Mouse (Mus musculus) midbrain, embryonic 11.5 days (tissue): ENCODE data around the gene Cnksr2. TPM values are rescaled to one million over a fixed set of nuclear protein-coding genes. Genes with fewer than 3 reads are reported as not detected.

Experiments used
- ATAC-seq: fragments of 200-750 bp; cut with Nextera tagmentation; 2 replicates; pipeline ENCODE4 v1.8.0; 2017; ENCODE audit warnings: moderate TSS enrichment, moderate library complexity; ENCODE audit not compliant: low FRiP score
- DNase-seq: peaks from one replicate; pipeline ENCODE4 v3.0.0; 2015; ENCODE audit warnings: low spot score; ENCODE audit errors: missing footprints
- H3K27ac ChIP-seq: fragments of 300-500 bp; sonication (generic); 2 replicates; pipeline ENCODE4 v1.5.1; 2014; ENCODE audit warnings: low read depth, low read length
- H3K27me3 ChIP-seq: fragments of 300-500 bp; sonication (generic); 2 replicates; pipeline ENCODE4 v1.6.1; 2014; ENCODE audit warnings: mild to moderate bottlenecking, low read length, moderate library complexity, mixed read lengths; ENCODE audit not compliant: control insufficient read depth, insufficient read depth
- H3K36me3 ChIP-seq: fragments of 300-500 bp; sonication (generic); 2 replicates; pipeline ENCODE4 v1.6.1; 2014; ENCODE audit warnings: mild to moderate bottlenecking, low read length, moderate library complexity, mixed read lengths; ENCODE audit not compliant: control insufficient read depth, insufficient read depth
- H3K4me1 ChIP-seq: fragments of 300-500 bp; sonication (generic); 2 replicates; pipeline ENCODE4 v1.6.1; 2014; ENCODE audit warnings: low read length; ENCODE audit not compliant: control insufficient read depth, insufficient read depth
- H3K4me2 ChIP-seq: fragments of 300-500 bp; sonication (generic); 2 replicates; pipeline ENCODE4 v1.6.1; 2014; ENCODE audit warnings: mild to moderate bottlenecking, moderate library complexity
- H3K4me3 ChIP-seq: fragments of 300-500 bp; sonication (generic); 2 replicates; pipeline ENCODE4 v1.5.1; 2014; ENCODE audit warnings: low read depth, low read length
- H3K9ac ChIP-seq: fragments of 300-500 bp; sonication (generic); 2 replicates; pipeline ENCODE4 v1.6.1; 2014; ENCODE audit warnings: low read length
- H3K9me3 ChIP-seq: fragments of 300-500 bp; sonication (generic); 2 replicates; pipeline ENCODE4 v1.6.1; 2016; ENCODE audit warnings: low read length; ENCODE audit not compliant: control insufficient read depth
- WGBS: fragments of 180-500 bp; shearing (Covaris S2); extraction: QIAGEN DNeasy Blood & Tissue Kit; methylation state at CpG from one replicate; pipeline ENCODE4 v1.1.7; 2014; 5-methylcytosine and 5-hydroxymethylcytosine counted together
- polyA plus RNA-seq: library from polyadenylated mRNA; unstranded; fragments of >200 nt; fragmentation: Nextera tagmentation; extraction: Ambion mirVana; gene quantifications from 2 replicates; pipeline ENCODE4 v1.2.1, GENCODE M21; 2014

Cnksr2 gene
- polyA plus RNA-seq, 1 experiment from 2014 or later = 3.9 TPM

DNA sequence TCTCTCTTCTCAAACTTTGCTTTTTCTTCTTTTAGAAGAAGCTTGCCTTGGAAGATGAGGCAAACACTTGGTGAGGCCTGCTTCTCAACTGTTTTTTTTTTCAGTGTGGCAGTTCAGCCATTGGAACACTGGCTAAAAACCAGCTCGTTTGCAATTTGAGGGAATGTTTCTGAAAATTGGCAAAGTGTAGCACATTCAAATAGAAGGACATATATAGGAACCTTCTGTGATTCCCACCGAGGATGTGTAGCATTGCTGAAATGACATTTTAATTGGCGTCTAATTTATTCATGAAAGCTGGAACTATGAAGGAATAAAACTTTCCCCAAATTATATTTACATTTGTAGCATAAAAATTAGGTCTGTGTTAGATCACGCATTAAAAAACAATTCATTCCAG is 213.1 kb downstream of the Cnksr2 start:
- no peak for ATAC-seq
- WGBS = 85% methylated on average over 4 of the region's 4 CpGs
- no peak overlapping the region for H3K27ac ChIP-seq
- H3K27me3 ChIP-seq = no peaks in the 10 kb centered on the region
- no peak overlapping the region for H3K4me3 ChIP-seq
- H3K9ac ChIP-seq = no peak overlapping the region
- no peaks in the 10 kb centered on the region for H3K4me1 ChIP-seq
- H3K36me3 ChIP-seq = no peaks in the 10 kb centered on the region
- no peak overlapping the region for H3K4me2 ChIP-seq
- no peaks in the 10 kb centered on the region for H3K9me3 ChIP-seq
- DNase-seq = no peak

DNA sequence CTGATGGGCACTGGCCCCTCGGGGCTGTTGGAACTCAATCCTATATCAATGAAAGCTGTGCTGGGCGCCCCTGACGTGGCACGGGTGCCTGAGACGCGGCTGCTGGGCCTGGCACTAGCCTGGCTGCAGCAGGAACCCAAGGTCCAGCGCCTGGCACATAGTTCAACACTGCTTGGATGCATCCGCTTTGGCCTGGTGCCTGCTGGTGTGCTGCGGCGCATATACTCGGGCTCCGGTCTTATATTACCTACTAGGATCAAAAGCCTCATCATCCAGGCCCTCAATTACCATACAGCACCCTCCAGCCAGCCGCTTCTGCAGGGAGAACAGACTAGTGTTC is 224.2 kb downstream of the Cnksr2 start:
- H3K27ac ChIP-seq = no peak overlapping the region
- 76% methylated on average over 13 of the region's 13 CpGs for WGBS
- no peaks in the 10 kb centered on the region; the same call in 1 of the 2 replicates for H3K27me3 ChIP-seq
- H3K4me1 ChIP-seq = peaks cover 5% of the 10 kb centered on the region; the same call in 1 of the 2 replicates
- ATAC-seq = no peak
- H3K9me3 ChIP-seq = no peaks in the 10 kb centered on the region
- H3K4me3 ChIP-seq = no peak overlapping the region
- DNase-seq = no peak
- no peak overlapping the region for H3K9ac ChIP-seq
- H3K4me2 ChIP-seq = no peak overlapping the region
- no peaks in the 10 kb centered on the region for H3K36me3 ChIP-seq

- peak within 1 kb of the TSS; percentile 51 for H3K4me2 ChIP-seq
- no peaks in the 10 kb centered on the region; the same call in 1 of the 2 replicates for H3K27me3 ChIP-seq
- peak within 1 kb of the TSS; percentile 16; the same call in 1 of the 2 replicates for H3K4me3 ChIP-seq
- peaks cover 5% of the 10 kb centered on the region; the same call in 1 of the 2 replicates for H3K4me1 ChIP-seq
- WGBS = 38% methylated on average over 28 of the region's 28 CpGs
- H3K9ac ChIP-seq = peak within 1 kb of the TSS; percentile 47; the same call in 1 of the 2 replicates
- H3K9me3 ChIP-seq = no peaks in the 10 kb centered on the region
- ATAC-seq = peak; percentile 28; the same call in 1 of the 2 replicates
- H3K36me3 ChIP-seq = no peaks in the 10 kb centered on the region
- H3K27ac ChIP-seq = no peak within 1 kb of the TSS
- peak; percentile 88 for DNase-seq
Observed at GRCm38 (mm10) chrX:157818207-157818920, 224.7 kb downstream of the Cnksr2 start, which contains the start of gene Klhl34. Klhl34 (plus strand) TSS chrX:157818435.

DNA sequence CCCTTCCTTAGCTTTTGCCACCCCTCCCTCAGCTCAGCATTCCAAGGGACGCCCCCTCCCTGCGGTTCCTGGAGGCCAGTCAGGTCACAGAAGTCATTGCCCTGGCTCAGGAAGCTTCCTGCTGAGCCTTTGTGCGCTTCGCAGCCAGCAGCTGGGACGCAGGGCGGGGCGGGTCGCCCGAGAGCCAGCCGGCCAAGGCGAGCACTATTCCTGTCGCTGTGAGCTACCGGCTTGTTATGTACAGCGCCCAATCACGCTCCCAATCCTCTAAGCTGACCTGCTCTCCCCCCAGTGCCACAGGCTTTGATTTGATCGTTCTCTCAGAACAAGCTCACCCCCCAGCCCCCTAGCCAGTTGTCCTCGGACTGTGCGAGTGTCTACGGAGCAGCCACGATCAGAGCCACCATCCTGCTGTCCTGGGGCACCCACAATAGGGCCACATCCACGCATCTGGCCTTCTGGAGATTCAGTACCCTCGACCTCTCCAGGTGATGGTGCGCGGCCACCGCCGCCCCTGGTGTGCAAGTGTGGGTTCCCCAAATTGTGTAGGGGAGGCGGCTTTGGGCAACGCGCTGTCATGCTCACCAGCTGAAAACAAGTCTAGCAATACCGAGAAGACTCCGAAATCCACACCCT is 225.4 kb downstream of the Cnksr2 start:
- no peaks in the 10 kb centered on the region; the same call in 1 of the 2 replicates for H3K27me3 ChIP-seq

DNA sequence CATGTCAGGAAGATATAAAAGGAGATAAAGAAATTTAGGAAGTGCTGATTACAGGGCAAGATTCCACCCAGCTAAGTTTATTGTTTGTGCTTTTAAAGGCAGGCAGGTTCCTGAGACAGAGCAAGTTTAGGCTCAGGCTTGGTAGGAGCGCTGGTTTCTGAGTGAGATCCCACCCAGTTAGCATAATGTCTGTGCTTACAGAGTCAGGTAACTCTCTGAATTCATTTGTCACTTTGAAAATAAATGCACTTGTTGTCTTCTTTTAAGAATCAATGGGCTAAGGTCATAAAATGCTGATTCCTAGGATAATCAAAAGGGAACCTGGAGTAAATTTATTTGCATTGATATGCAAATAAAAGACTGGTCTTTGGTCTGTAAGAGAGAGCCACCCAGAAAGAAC is 233.4 kb downstream of the Cnksr2 start:
- WGBS = 79% methylated on average over 1 of the region's 1 CpGs
- no peaks in the 10 kb centered on the region for H3K27me3 ChIP-seq
- no peak overlapping the region for H3K4me3 ChIP-seq
- DNase-seq (no peak), ATAC-seq (no peak)
- no peak overlapping the region for H3K4me2 ChIP-seq
- no peak overlapping the region for H3K27ac ChIP-seq
- no peak overlapping the region for H3K9ac ChIP-seq
- no peaks in the 10 kb centered on the region for H3K4me1 ChIP-seq
- no peaks in the 10 kb centered on the region for H3K36me3 ChIP-seq
- no peaks in the 10 kb centered on the region for H3K9me3 ChIP-seq

More for the DNA sequence above, 225.4 kb downstream of the Cnksr2 start:
- H3K4me3 ChIP-seq = peak overlapping the region; percentile 16; the same call in 1 of the 2 replicates
- no peaks in the 10 kb centered on the region for H3K9me3 ChIP-seq
- ATAC-seq (peak; percentile 87), DNase-seq (peak; percentile 93)
- H3K4me2 ChIP-seq = peak overlapping the region; percentile 51
- peak overlapping the region; percentile 47; the same call in 1 of the 2 replicates for H3K9ac ChIP-seq
- H3K27ac ChIP-seq = no peak overlapping the region
- H3K36me3 ChIP-seq = no peaks in the 10 kb centered on the region
- peaks cover 5% of the 10 kb centered on the region; the same call in 1 of the 2 replicates for H3K4me1 ChIP-seq
- 22% methylated on average over 22 of the region's 31 CpGs for WGBS

- Histone ChIP-seq H3K4me2 (no peak overlapping the region), H3K9me3 (no peaks in the 10 kb centered on the region)
Observed at GRCm38 (mm10) chrX:157801669-157802068, 241.4 kb downstream of the Cnksr2 start.

More at GRCm38 (mm10) chrX:157801669-157802068, 241.4 kb downstream of the Cnksr2 start:
- Histone ChIP-seq H3K4me1 (no peaks in the 10 kb centered on the region), H3K27ac (no peak overlapping the region), H3K4me3 (no peak overlapping the region), H3K9ac (no peak overlapping the region), H3K27me3 (no peaks in the 10 kb centered on the region), H3K36me3 (no peaks in the 10 kb centered on the region)
- DNase-seq = no peak
- WGBS = 91% methylated on average over 2 of the region's 2 CpGs
- ATAC-seq = no peak

Other genes with a start within 250 kb of the Cnksr2 start
- 0.72 and 1.0 TPM in 2 replicates for gene Klhl34, start 224.9 kb downstream of the Cnksr2 start, polyA plus RNA-seq